In genomic region chr6:125009181-125010073, GRCm38 (mm10) we compare ENCODE assay signal across 8 mouse cellular contexts. TPM values are rescaled to one million over a fixed set of nuclear protein-coding genes. Genes with fewer than 3 reads are reported as not detected.
A peak's percentile ranks its signal among the peaks of the same experiment; 100 is the strongest.
DNase-seq lines count a peak whose midpoint lies in the region; ATAC-seq lines count a peak whose summit lies in the region.

No protein-coding gene starts in this region.

- H3K9me3 ChIP-seq in intestine, embryonic 15.5 days = no peaks in the 10 kb centered on the region
- no peaks in the 10 kb centered on the region for H3K9me3 ChIP-seq in limb, embryonic 13.5 days
- no peaks in the 10 kb centered on the region for H3K9me3 ChIP-seq in midbrain, embryonic 14.5 days (ENCODE audit: control insufficient read depth, low read length)

- peak overlapping the region; percentile 93 for H3K9ac ChIP-seq in intestine, embryonic 15.5 days
- H3K9ac ChIP-seq in limb, embryonic 13.5 days = peak overlapping the region; percentile 95
- peak overlapping the region; percentile 85 for H3K9ac ChIP-seq in midbrain, embryonic 14.5 days (replicated peaks; ENCODE audit: low read length)

- no peaks in the 10 kb centered on the region for H3K27me3 ChIP-seq in intestine, embryonic 15.5 days (replicated peaks)
- H3K27me3 ChIP-seq in limb, embryonic 13.5 days = peaks cover 5% of the 10 kb centered on the region; the same call in 1 of the 2 replicates
- H3K27me3 ChIP-seq in midbrain, embryonic 14.5 days (ENCODE audit: control insufficient read depth, insufficient read depth, low read length) = no peaks in the 10 kb centered on the region

- WGBS in intestine, embryonic 15.5 days = under 1% methylated on average over 67 of the region's 78 CpGs
- under 1% methylated on average over 62 of the region's 78 CpGs for WGBS in limb, embryonic 13.5 days
- 1% methylated on average over 70 of the region's 78 CpGs for WGBS in midbrain, embryonic 14.5 days

- H3K27ac ChIP-seq in intestine, embryonic 15.5 days = peak overlapping the region; percentile 98
- peak overlapping the region; percentile 98 for H3K27ac ChIP-seq in limb, embryonic 13.5 days
- H3K27ac ChIP-seq in midbrain, embryonic 14.5 days (replicated peaks; ENCODE audit: low read depth, low read length) = peak overlapping the region; percentile 98

- DNase-seq in left cerebral cortex, adult 18-20 months (ENCODE audit: low spot score in 2 of 2) = peak; percentile 74 to 79
- no peak for DNase-seq in left cerebral cortex, adult 11 months (ENCODE audit: low spot score)
- peak; percentile 90 for DNase-seq in embryo, embryonic 10.5 days (ENCODE audit: low spot score)
- DNase-seq in gastrocnemius, postnatal 36 days = peak; percentile 69 to 83
- peak; percentile 92 for DNase-seq in midbrain, embryonic 14.5 days
- peak; percentile 65 for DNase-seq in spleen, adult 12 weeks (ENCODE audit: low spot score)

- peak; percentile 93 for ATAC-seq in intestine, embryonic 15.5 days
- peak; percentile 87 for ATAC-seq in limb, embryonic 13.5 days (ENCODE audit: low FRiP score, low read depth)
- peak; percentile 88 for ATAC-seq in midbrain, embryonic 14.5 days (ENCODE audit: low FRiP score, low TSS enrichment)

- intact Hi-C loops in gastrocnemius, postnatal 36 days (cut with DNase I) = loop anchor here (1.0 to 5.0 kb wide), 2 partner anchors 30 to 107 kb away; partner anchors contain the start of gene Ing4

- peak overlapping the region; percentile 79 for H3K4me2 ChIP-seq in intestine, embryonic 15.5 days (replicated peaks)
- peak overlapping the region; percentile 93 for H3K4me2 ChIP-seq in limb, embryonic 13.5 days (replicated peaks)
- peak overlapping the region; percentile 87 for H3K4me2 ChIP-seq in midbrain, embryonic 14.5 days (ENCODE audit: low read length)

- peaks cover 7% of the 10 kb centered on the region for H3K4me1 ChIP-seq in intestine, embryonic 15.5 days (replicated peaks)
- peaks cover 34% of the 10 kb centered on the region for H3K4me1 ChIP-seq in limb, embryonic 13.5 days
- H3K4me1 ChIP-seq in midbrain, embryonic 14.5 days (ENCODE audit: control insufficient read depth, insufficient read depth, low read length) = peaks cover 27% of the 10 kb centered on the region

- peak overlapping the region; percentile 80 for H3K4me3 ChIP-seq in intestine, embryonic 15.5 days (replicated peaks)
- peak overlapping the region; percentile 74 for H3K4me3 ChIP-seq in limb, embryonic 13.5 days
- H3K4me3 ChIP-seq in midbrain, embryonic 14.5 days (replicated peaks; ENCODE audit: low read depth, low read length) = peak overlapping the region; percentile 75

- H3K36me3 ChIP-seq in intestine, embryonic 15.5 days = peaks cover 4% of the 10 kb centered on the region; the same call in 1 of the 2 replicates
- peaks cover 32% of the 10 kb centered on the region for H3K36me3 ChIP-seq in limb, embryonic 13.5 days
- peaks cover 29% of the 10 kb centered on the region for H3K36me3 ChIP-seq in midbrain, embryonic 14.5 days (ENCODE audit: control insufficient read depth, insufficient read depth, low read length)

RNA-seq across cellular contexts. Expression of gene Zfp384, which starts 0.5 kb away (rescaled TPM):
- 10 to 100 TPM; 45.9 to 47.6 TPM for total RNA-seq in left cerebral cortex, adult 18-20 months (2021)
- total RNA-seq in gastrocnemius, postnatal 36 days (2021) = 10 to 100 TPM; 20.3 to 22.8 TPM
- polyA plus RNA-seq in intestine, embryonic 15.5 days (2015; fragmentation: Nextera tagmentation; extraction: Ambion mirVana) = 13.4 and 14.3 TPM in 2 replicates
- polyA plus RNA-seq in limb, embryonic 13.5 days (2015; fragmentation: Nextera tagmentation; extraction: Ambion mirVana) = 20.6 and 21.2 TPM in 2 replicates
- polyA plus RNA-seq in midbrain, embryonic 14.5 days (2014; fragmentation: Nextera tagmentation; extraction: Ambion mirVana) = 13.7 and 16.2 TPM in 2 replicates

RNA-seq across cellular contexts. Expression of gene Pianp, which starts 12.9 kb away (rescaled TPM):
- 100 to 1,000 TPM; 194 to 195 TPM for total RNA-seq in left cerebral cortex, adult 18-20 months (2021)
- 1 to 10 TPM in 1 of 2 experiments, under 1 TPM in 1; 0.10 to 1.3 TPM for total RNA-seq in gastrocnemius, postnatal 36 days (2021)
- polyA plus RNA-seq in intestine, embryonic 15.5 days (2015; fragmentation: Nextera tagmentation; extraction: Ambion mirVana) = 1.8 and 2.1 TPM in 2 replicates
- 15.7 and 19.0 TPM in 2 replicates for polyA plus RNA-seq in limb, embryonic 13.5 days (2015; fragmentation: Nextera tagmentation; extraction: Ambion mirVana)
- 43.2 and 57.1 TPM in 2 replicates for polyA plus RNA-seq in midbrain, embryonic 14.5 days (2014; fragmentation: Nextera tagmentation; extraction: Ambion mirVana)

RNA-seq across cellular contexts. Expression of gene Ing4, which starts 30.1 kb away (rescaled TPM):
- 10 to 100 TPM; 50.7 to 51.1 TPM for total RNA-seq in left cerebral cortex, adult 18-20 months (2021)
- 10 to 100 TPM; 26.4 to 31.1 TPM for total RNA-seq in gastrocnemius, postnatal 36 days (2021)
- polyA plus RNA-seq in intestine, embryonic 15.5 days (2015; fragmentation: Nextera tagmentation; extraction: Ambion mirVana) = 96.2 and 103 TPM in 2 replicates
- polyA plus RNA-seq in limb, embryonic 13.5 days (2015; fragmentation: Nextera tagmentation; extraction: Ambion mirVana) = 183 and 190 TPM in 2 replicates
- polyA plus RNA-seq in midbrain, embryonic 14.5 days (2014; fragmentation: Nextera tagmentation; extraction: Ambion mirVana) = 132 and 144 TPM in 2 replicates

RNA-seq across cellular contexts. Expression of gene Acrbp, which starts 40.1 kb away (rescaled TPM):
- total RNA-seq in left cerebral cortex, adult 18-20 months (2021) = 10 to 100 TPM; 11.2 to 14.5 TPM
- total RNA-seq in gastrocnemius, postnatal 36 days (2021) = 1 to 10 TPM; 2.5 to 2.7 TPM
- 8.5 and 9.3 TPM in 2 replicates for polyA plus RNA-seq in intestine, embryonic 15.5 days (2015; fragmentation: Nextera tagmentation; extraction: Ambion mirVana)
- 16.5 and 19.2 TPM in 2 replicates for polyA plus RNA-seq in limb, embryonic 13.5 days (2015; fragmentation: Nextera tagmentation; extraction: Ambion mirVana)
- polyA plus RNA-seq in midbrain, embryonic 14.5 days (2014; fragmentation: Nextera tagmentation; extraction: Ambion mirVana) = 16.3 and 16.7 TPM in 2 replicates

RNA-seq across cellular contexts. Expression of gene Cops7a, which starts 44.1 kb away (rescaled TPM):
- 100 to 1,000 TPM; 168 TPM for total RNA-seq in left cerebral cortex, adult 18-20 months (2021)
- total RNA-seq in gastrocnemius, postnatal 36 days (2021) = 100 to 1,000 TPM in 1 of 2 experiments, 10 to 100 TPM in 1; 98.3 to 107 TPM
- 159 and 170 TPM in 2 replicates for polyA plus RNA-seq in intestine, embryonic 15.5 days (2015; fragmentation: Nextera tagmentation; extraction: Ambion mirVana)
- polyA plus RNA-seq in limb, embryonic 13.5 days (2015; fragmentation: Nextera tagmentation; extraction: Ambion mirVana) = 128 and 133 TPM in 2 replicates
- 85.6 and 85.9 TPM in 2 replicates for polyA plus RNA-seq in midbrain, embryonic 14.5 days (2014; fragmentation: Nextera tagmentation; extraction: Ambion mirVana)
